Mouse (Mus musculus) thymus, adult 2 months (tissue): ENCODE data around the gene Vmn1r66.
"Not testable (repeated sequence)": the region's sequence is repeated elsewhere in the genome, so short reads cannot be mapped to it uniquely, and the experiment has no call there.

Source experiments
- CTCF ChIP-seq: fragments of 200-500 bp; IDR thresholded peaks from 2 replicates; pipeline ENCODE4 v1.5.1; 2012; ENCODE audit warnings: mild to moderate bottlenecking, control low read depth, low read length, moderate library complexity, borderline replicate concordance; ENCODE audit not compliant: control insufficient read depth, poor library complexity, insufficient read depth; ENCODE audit errors: extremely low read depth
- POLR2A ChIP-seq: fragments of 200-500 bp; IDR thresholded peaks from 2 replicates; pipeline ENCODE4 v1.6.1; 2012; ENCODE audit warnings: mild to moderate bottlenecking, low read length, control low read depth, moderate library complexity; ENCODE audit not compliant: control insufficient read depth, poor library complexity, insufficient read depth; ENCODE audit errors: extremely low read depth

DNA sequence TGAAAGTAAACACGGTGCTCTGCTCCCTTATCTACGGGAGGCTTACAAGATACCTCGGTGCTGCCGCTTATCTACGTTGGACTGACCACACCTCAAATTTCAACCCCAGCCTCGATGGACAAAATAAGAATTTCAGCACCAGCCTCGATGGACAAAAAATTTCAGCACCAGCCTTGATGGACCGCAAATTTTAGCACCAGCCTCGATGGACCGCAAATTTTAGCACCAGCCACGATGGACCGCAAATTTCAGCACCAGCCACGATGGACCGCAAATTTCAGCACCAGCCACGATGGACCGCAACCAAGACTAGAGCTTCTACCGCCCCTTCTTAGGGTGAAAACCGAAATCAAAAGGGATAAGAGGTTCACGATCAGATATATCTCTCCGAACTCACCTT is 47.7 kb upstream of the Vmn1r66 start:
- TF ChIP-seq CTCF, POLR2A: not testable (repeated sequence)
